Comparison of ENCODE assay signal across 8 mouse cellular contexts in the genomic region with DNA sequence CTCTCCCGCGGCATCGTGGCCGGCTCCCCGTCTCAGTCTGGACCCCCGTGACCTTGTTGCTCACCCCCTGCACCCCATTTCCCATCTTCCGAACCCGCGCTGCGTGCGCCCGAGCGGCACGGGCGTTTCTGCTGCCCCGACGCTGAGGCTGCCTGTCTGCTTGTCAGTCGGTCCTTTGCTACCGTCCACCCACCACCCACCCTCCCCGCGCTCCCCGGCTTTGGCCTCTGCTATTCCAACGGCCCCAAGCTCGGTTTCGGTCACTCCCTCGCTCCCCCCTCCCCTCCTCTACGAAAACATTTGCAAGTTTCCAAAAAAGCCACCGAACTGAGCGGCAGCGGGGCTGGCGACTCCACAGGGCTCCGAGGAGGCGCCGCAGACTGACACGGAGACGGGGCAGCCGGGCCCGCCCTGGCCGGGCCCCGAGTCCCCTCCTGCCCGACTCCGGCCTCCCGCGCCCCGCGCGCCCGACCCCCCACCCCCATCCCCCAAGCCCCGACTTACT. TPM values are rescaled to one million over a fixed set of nuclear protein-coding genes. Genes with fewer than 3 reads are reported as not detected.
DNase-seq lines count a peak whose midpoint lies in the region; ATAC-seq and TF ChIP-seq lines count a peak whose summit lies in the region.

No protein-coding gene starts in this region.

- no peak for DNase-seq in lung, postnatal 25 days (ENCODE audit: low spot score)
- peak; percentile 68 for DNase-seq in embryonic facial prominence, embryonic 11.5 days (ENCODE audit: low spot score)
- peak; percentile 41 for DNase-seq in stomach, postnatal 0 days (ENCODE audit: low spot score)
- no peak for DNase-seq in spleen, postnatal 10 days (ENCODE audit: low spot score in 2 of 2)
- no peak for DNase-seq in right cerebral cortex, postnatal 25 days

- H3K9me3 ChIP-seq in lung, embryonic 15.5 days: no peaks in the 10 kb centered on the region
- no peaks in the 10 kb centered on the region for H3K9me3 ChIP-seq in embryonic facial prominence, embryonic 11.5 days (replicated peaks; ENCODE audit: control insufficient read depth, low read length)
- no peaks in the 10 kb centered on the region for H3K9me3 ChIP-seq in hindbrain, embryonic 15.5 days
- H3K9me3 ChIP-seq in liver, embryonic 16.5 days (replicated peaks; ENCODE audit: control insufficient read depth, low read length): no peaks in the 10 kb centered on the region
- no peaks in the 10 kb centered on the region for H3K9me3 ChIP-seq in stomach, postnatal 0 days (ENCODE audit: control insufficient read depth, low read length)

- ATAC-seq in lung, embryonic 15.5 days (ENCODE audit: borderline replicate concordance, extremely low read depth, low FRiP score, low TSS enrichment): peak; percentile 35
- ATAC-seq in embryonic facial prominence, embryonic 11.5 days (replicated peaks; ENCODE audit: insufficient number of reproducible peaks, low FRiP score, low TSS enrichment, low read depth): peak; percentile 7; the same call in 1 of the 2 replicates
- ATAC-seq in hindbrain, embryonic 15.5 days (ENCODE audit: low FRiP score, low read depth): 0 out of 2 replicates have a peak, but pooled peaks have one; percentile 36
- ATAC-seq in liver, embryonic 16.5 days (ENCODE audit: low read depth): no peak
- peak; percentile 16; the same call in 1 of the 2 replicates for ATAC-seq in stomach, postnatal 0 days (ENCODE audit: low FRiP score, low TSS enrichment)

- peak overlapping the region; percentile 93 for H3K27ac ChIP-seq in lung, embryonic 15.5 days
- peak overlapping the region; percentile 93 for H3K27ac ChIP-seq in embryonic facial prominence, embryonic 11.5 days (replicated peaks; ENCODE audit: low read depth, low read length)
- peak overlapping the region; percentile 33 for H3K27ac ChIP-seq in hindbrain, embryonic 15.5 days (replicated peaks)
- no peak overlapping the region; the same call in 1 of the 2 replicates for H3K27ac ChIP-seq in liver, embryonic 16.5 days (ENCODE audit: low read length)
- H3K27ac ChIP-seq in stomach, postnatal 0 days (replicated peaks): peak overlapping the region; percentile 83

- H3K9ac ChIP-seq in lung, embryonic 15.5 days: peak overlapping the region; percentile 65
- peak overlapping the region; percentile 93 for H3K9ac ChIP-seq in embryonic facial prominence, embryonic 11.5 days (replicated peaks; ENCODE audit: low read length)
- H3K9ac ChIP-seq in hindbrain, embryonic 15.5 days: peak overlapping the region; percentile 74
- H3K9ac ChIP-seq in liver, embryonic 16.5 days (ENCODE audit: low read depth, low read length): 0 out of 2 replicates have a peak overlapping the region, but pooled peaks have one; percentile 13
- H3K9ac ChIP-seq in stomach, postnatal 0 days (ENCODE audit: low read length): peak overlapping the region; percentile 74

- peak overlapping the region; percentile 82 for H3K4me2 ChIP-seq in lung, embryonic 15.5 days
- peak overlapping the region; percentile 81 for H3K4me2 ChIP-seq in embryonic facial prominence, embryonic 11.5 days (ENCODE audit: low read depth, low read length)
- peak overlapping the region; percentile 99 for H3K4me2 ChIP-seq in hindbrain, embryonic 15.5 days
- peak overlapping the region; percentile 66 for H3K4me2 ChIP-seq in liver, embryonic 16.5 days (ENCODE audit: low read depth, low read length)
- peak overlapping the region; percentile 81 for H3K4me2 ChIP-seq in stomach, postnatal 0 days (replicated peaks; ENCODE audit: low read depth)

- peaks cover 59% of the 10 kb centered on the region for H3K27me3 ChIP-seq in lung, embryonic 15.5 days
- H3K27me3 ChIP-seq in embryonic facial prominence, embryonic 11.5 days (ENCODE audit: control insufficient read depth, insufficient read depth, low read length): no peaks in the 10 kb centered on the region
- peaks cover 15% of the 10 kb centered on the region; the same call in 1 of the 2 replicates for H3K27me3 ChIP-seq in hindbrain, embryonic 15.5 days
- peaks cover 63% of the 10 kb centered on the region for H3K27me3 ChIP-seq in liver, embryonic 16.5 days (ENCODE audit: control insufficient read depth, insufficient read depth, low read depth, low read length)
- H3K27me3 ChIP-seq in stomach, postnatal 0 days (ENCODE audit: control insufficient read depth, insufficient read depth, low read length): no peaks in the 10 kb centered on the region; the same call in none of the 2 replicates

- 0% methylated on average over 37 of the region's 49 CpGs for WGBS in lung, embryonic 15.5 days
- under 1% methylated on average over 41 of the region's 49 CpGs for WGBS in embryonic facial prominence, embryonic 11.5 days
- under 1% methylated on average over 46 of the region's 49 CpGs for WGBS in hindbrain, embryonic 15.5 days
- WGBS in liver, embryonic 16.5 days (ENCODE audit: insufficient replicate concordance): 1% methylated on average over 44 of the region's 49 CpGs
- under 1% methylated on average over 47 of the region's 49 CpGs for WGBS in stomach, postnatal 0 days

- TF ChIP-seq EP300 in stomach, postnatal 0 days (optimal IDR thresholded peaks at IDR 0.05): no peak

- H3K4me3 ChIP-seq in lung, embryonic 15.5 days: peak overlapping the region; percentile 65
- H3K4me3 ChIP-seq in embryonic facial prominence, embryonic 11.5 days (ENCODE audit: low read depth, low read length): peak overlapping the region; percentile 87
- H3K4me3 ChIP-seq in hindbrain, embryonic 15.5 days: peak overlapping the region; percentile 81
- peak overlapping the region; percentile 48 for H3K4me3 ChIP-seq in liver, embryonic 16.5 days (ENCODE audit: low read depth, low read length)
- H3K4me3 ChIP-seq in stomach, postnatal 0 days (ENCODE audit: low read depth, low read length): peak overlapping the region; percentile 59

- TF ChIP-seq CTCF in stomach, postnatal 0 days (IDR thresholded peaks at IDR 0.05; ENCODE audit: low read depth): no peak

- 0 out of 2 replicates have a peak, but pooled peaks cover 4% of the 10 kb centered on the region for H3K36me3 ChIP-seq in lung, embryonic 15.5 days
- no peaks in the 10 kb centered on the region for H3K36me3 ChIP-seq in embryonic facial prominence, embryonic 11.5 days (replicated peaks; ENCODE audit: control insufficient read depth, insufficient read depth, low read depth, low read length)
- no peaks in the 10 kb centered on the region for H3K36me3 ChIP-seq in hindbrain, embryonic 15.5 days
- H3K36me3 ChIP-seq in liver, embryonic 16.5 days (ENCODE audit: control insufficient read depth, insufficient read depth): no peaks in the 10 kb centered on the region
- no peaks in the 10 kb centered on the region for H3K36me3 ChIP-seq in stomach, postnatal 0 days (ENCODE audit: control insufficient read depth, insufficient read depth, low read length)

- H3K4me1 ChIP-seq in lung, embryonic 15.5 days: peaks cover 29% of the 10 kb centered on the region
- no peaks in the 10 kb centered on the region; the same call in none of the 2 replicates for H3K4me1 ChIP-seq in embryonic facial prominence, embryonic 11.5 days (ENCODE audit: control insufficient read depth, insufficient read depth, low read length)
- peaks cover 23% of the 10 kb centered on the region for H3K4me1 ChIP-seq in hindbrain, embryonic 15.5 days (replicated peaks)
- H3K4me1 ChIP-seq in liver, embryonic 16.5 days (ENCODE audit: control insufficient read depth, low read depth, low read length): no peaks in the 10 kb centered on the region; the same call in 1 of the 2 replicates
- no peaks in the 10 kb centered on the region for H3K4me1 ChIP-seq in stomach, postnatal 0 days (replicated peaks; ENCODE audit: control insufficient read depth, insufficient read depth)

RNA-seq across cellular contexts. Expression of gene Myl3, which starts 1.3 kb away (rescaled TPM):
- polyA plus RNA-seq in lung, embryonic 15.5 days (2015; fragmentation: Nextera tagmentation; extraction: Ambion mirVana): 19.8 and 68.6 TPM in 2 replicates
- 2.8 and 14.9 TPM in 2 replicates for polyA plus RNA-seq in embryonic facial prominence, embryonic 11.5 days (2014; fragmentation: Nextera tagmentation; extraction: Ambion mirVana)
- 0.17 TPM in 1 of 2 replicates, not detected in the other for polyA plus RNA-seq in hindbrain, embryonic 15.5 days (2015; fragmentation: Nextera tagmentation; extraction: Ambion mirVana)
- polyA plus RNA-seq in liver, embryonic 16.5 days (2015; fragmentation: Nextera tagmentation; extraction: Ambion mirVana): 1.1 and 1.9 TPM in 2 replicates
- polyA plus RNA-seq in stomach, postnatal 0 days (2015; fragmentation: Nextera tagmentation; extraction: Ambion mirVana): 0.11 and 0.27 TPM in 2 replicates

RNA-seq across cellular contexts. Expression of gene Pth1r, which starts 3.9 kb away (rescaled TPM):
- polyA plus RNA-seq in lung, embryonic 15.5 days (2015; fragmentation: Nextera tagmentation; extraction: Ambion mirVana): 78.8 and 79.7 TPM in 2 replicates
- polyA plus RNA-seq in embryonic facial prominence, embryonic 11.5 days (2014; fragmentation: Nextera tagmentation; extraction: Ambion mirVana): 37.8 and 39.8 TPM in 2 replicates
- 11.0 and 12.0 TPM in 2 replicates for polyA plus RNA-seq in hindbrain, embryonic 15.5 days (2015; fragmentation: Nextera tagmentation; extraction: Ambion mirVana)
- polyA plus RNA-seq in liver, embryonic 16.5 days (2015; fragmentation: Nextera tagmentation; extraction: Ambion mirVana): 2.3 and 2.5 TPM in 2 replicates
- 10.5 and 10.6 TPM in 2 replicates for polyA plus RNA-seq in stomach, postnatal 0 days (2015; fragmentation: Nextera tagmentation; extraction: Ambion mirVana)

RNA-seq across cellular contexts. Expression of gene Prss42, which starts 55.0 kb away (rescaled TPM):
- polyA plus RNA-seq in lung, embryonic 15.5 days (2015; fragmentation: Nextera tagmentation; extraction: Ambion mirVana): not detected in 2 replicates
- polyA plus RNA-seq in embryonic facial prominence, embryonic 11.5 days (2014; fragmentation: Nextera tagmentation; extraction: Ambion mirVana): not detected in 2 replicates
- not detected in 2 replicates for polyA plus RNA-seq in hindbrain, embryonic 15.5 days (2015; fragmentation: Nextera tagmentation; extraction: Ambion mirVana)
- not detected in 2 replicates for polyA plus RNA-seq in liver, embryonic 16.5 days (2015; fragmentation: Nextera tagmentation; extraction: Ambion mirVana)
- polyA plus RNA-seq in stomach, postnatal 0 days (2015; fragmentation: Nextera tagmentation; extraction: Ambion mirVana): not detected in 2 replicates

Comparison
In these comparisons a context has a peak if more than half of its experiments do, and no peak if none do; other contexts are left out.
1. H3K9ac ChIP-seq: peak in every context shown above with its lines; median percentile 93 in embryonic facial prominence, embryonic 11.5 days; 74 in hindbrain, embryonic 15.5 days; 74 in stomach, postnatal 0 days; 65 in lung, embryonic 15.5 days; 13 in liver, embryonic 16.5 days.
2. DNase-seq: peak in embryonic facial prominence, embryonic 11.5 days (single experiment) and stomach, postnatal 0 days (single experiment); none in lung, postnatal 25 days (single experiment), spleen, postnatal 10 days (0 of 2) and right cerebral cortex, postnatal 25 days (single experiment).
3. Peak in every context shown above with its lines, with median percentiles within 50 percentile points of each other: H3K4me2 ChIP-seq and H3K4me3 ChIP-seq.